Mouse (Mus musculus): ENCODE measurements at regions not wholly inside any gene's neighbourhood (a gene's known extent, or its start where the extent isn't known, plus 50 kb on each side); places are given as distances from the start of the nearest gene placed in this dataset.

DNA sequence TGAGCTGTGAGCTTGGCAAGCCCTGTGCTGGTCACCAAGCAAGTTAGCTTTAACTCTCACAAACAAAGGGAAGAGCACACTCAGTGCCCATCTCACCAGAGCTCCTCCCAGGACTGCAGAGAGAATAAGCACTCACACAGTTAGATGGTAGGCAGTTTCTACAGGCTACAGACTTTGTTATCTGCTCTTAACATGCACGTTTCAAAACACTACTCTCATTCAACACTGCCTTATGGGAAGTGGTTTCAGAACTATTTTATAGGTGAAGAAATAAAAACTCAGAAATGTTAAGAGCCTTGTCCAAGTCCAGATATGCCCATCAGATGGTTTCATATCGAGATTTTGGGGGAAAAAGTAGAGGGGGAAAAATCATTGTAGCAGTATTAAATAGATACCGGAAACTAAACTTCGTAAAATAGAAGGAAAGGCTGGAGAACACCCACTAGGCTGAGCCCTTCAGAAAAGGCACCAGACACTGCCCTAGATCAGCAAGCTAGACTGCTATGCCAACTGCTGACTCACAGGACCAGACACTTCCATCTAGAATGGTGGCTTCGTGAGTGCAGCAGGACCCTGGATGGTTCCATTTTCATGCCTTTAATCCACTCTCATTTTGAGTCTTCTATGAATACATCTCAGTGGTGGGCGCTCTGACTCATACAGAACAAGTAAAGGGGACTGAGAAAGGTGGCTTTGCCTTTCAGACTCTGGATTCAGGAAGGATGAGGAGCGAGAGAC lies 51.3 kb upstream of the Serbp1 start:
- no peak for DNase-seq (ENCODE audit: low read depth)

GRCm38 (mm10) chr6:67184662-67185061 lies 53.3 kb upstream of the Serbp1 start:
- DNase-seq (ENCODE audit: low read depth), result peak; percentile 63

GRCm38 (mm10) chr6:67183481-67184215 lies 54.3 kb upstream of the Serbp1 start:
- peak; percentile 31 for DNase-seq (ENCODE audit: low read depth)

- no peak for DNase-seq (ENCODE audit: low read depth)
These were observed 55.5 kb upstream of the Serbp1 start for GRCm38 (mm10) chr6:67182453-67182852.

- no peak for DNase-seq (ENCODE audit: low read depth)
These were observed 56.5 kb upstream of the Serbp1 start for GRCm38 (mm10) chr6:67181459-67181858.

DNA sequence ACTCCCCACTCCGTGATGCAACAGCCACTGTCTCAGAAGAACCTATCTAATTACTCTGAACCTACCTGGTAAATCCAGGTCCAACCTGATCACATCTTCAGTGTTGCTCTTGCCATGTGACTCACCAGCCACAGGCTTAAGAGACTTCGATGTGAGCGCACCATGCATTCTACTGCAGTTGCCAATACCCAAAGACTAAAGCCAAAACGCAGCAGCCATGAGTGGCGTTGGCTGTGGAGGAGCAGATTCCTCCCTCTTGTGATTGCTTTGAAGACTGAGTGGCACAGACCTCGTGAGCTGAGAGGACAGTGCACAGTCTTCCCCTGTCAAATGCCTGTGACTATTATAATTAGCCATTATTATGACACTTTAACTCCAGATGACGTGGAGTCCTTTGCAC lies 58.6 kb upstream of the Serbp1 start:
- no peak for DNase-seq (ENCODE audit: low read depth)

GRCm38 (mm10) chr6:67178531-67178930 lies 59.4 kb upstream of the Serbp1 start:
- no peak for DNase-seq (ENCODE audit: low read depth)

DNA sequence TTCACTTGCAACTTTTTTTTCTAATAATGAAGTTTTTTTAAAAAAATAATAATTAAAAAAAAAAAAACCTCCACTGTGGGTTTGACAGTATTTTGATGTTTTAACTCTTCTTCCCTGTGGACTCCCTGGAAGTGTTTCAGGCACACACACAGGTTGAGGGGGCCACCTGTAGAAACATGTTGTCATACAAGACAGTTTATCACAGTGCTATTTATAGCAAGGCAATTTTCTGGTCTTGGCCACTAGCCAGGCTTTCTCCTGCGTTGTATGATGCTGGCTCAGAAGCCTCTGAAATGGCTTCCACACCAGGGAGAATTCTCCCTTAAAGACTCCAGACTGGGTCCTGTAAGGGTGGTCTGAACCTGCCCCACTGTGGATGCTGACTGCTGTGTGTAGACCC lies 59.9 kb upstream of the Serbp1 start:
- no peak for DNase-seq (ENCODE audit: low read depth)

- no peak for DNase-seq (ENCODE audit: low read depth)
These were observed 67.4 kb upstream of the Serbp1 start for GRCm38 (mm10) chr6:67170674-67170946.

GRCm38 (mm10) chr6:67169873-67170673 lies 67.9 kb upstream of the Serbp1 start:
- DNase-seq (ENCODE audit: low read depth), result peak; percentile 76

DNA sequence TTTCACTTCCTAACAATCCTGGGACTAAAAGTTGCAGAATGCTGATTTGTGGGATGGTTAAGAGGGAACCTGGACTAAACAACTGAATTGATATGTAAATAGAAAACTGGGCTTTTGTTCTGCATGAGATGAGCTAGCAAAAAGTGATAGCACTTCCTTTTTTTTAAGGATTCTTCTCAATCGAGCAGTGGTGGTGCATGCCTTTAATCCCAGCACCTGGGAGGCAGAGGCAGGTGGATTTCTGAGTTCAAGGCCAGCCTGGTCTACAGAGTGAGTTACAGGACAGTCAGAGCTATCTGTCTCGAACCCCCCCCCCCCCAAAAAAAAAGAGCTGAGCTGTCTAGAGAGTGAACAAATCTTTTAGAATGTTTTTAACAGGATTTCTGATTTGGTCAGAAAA lies 69.2 kb upstream of the Serbp1 start:
- no peak for DNase-seq (ENCODE audit: low read depth)

DNA sequence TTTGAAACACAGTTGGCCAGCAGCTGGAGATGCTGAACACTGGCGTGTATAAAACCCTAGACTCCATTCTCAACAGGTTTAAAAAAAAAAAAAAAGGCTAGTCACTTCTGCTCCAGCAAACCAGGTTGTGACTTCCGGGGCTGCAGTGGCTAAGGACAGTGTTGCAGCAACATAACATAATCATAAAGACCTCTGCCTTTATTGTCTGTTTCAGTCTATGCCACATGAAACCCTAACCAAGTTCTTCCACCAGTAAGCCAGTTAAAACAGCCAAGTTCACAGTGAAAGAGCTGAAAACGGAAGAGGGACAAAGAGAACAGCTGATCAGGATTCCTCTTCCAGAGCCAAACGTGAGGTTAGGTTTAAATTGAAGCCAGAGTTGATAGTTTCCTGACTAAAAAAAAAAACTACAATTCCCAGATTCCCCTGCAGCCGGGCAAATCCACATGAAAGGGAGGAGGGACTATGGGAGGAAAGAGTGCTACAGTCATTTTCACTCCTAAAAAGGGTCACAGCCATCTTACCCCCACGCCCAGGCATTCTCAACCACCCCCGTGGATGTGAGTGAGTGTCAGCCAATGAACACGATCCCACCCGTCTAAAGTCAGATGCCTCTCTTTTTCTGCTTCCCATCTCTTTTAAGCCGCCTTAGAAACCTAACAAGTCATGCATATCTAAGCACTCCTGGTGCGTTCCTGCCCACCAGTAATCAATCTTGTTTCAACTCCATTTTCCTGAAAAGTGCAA lies 69.8 kb upstream of the Serbp1 start:
- DNase-seq (ENCODE audit: low read depth), result no peak

GRCm38 (mm10) chr6:67165091-67165490 lies 72.9 kb upstream of the Serbp1 start:
- no peak for DNase-seq (ENCODE audit: low read depth)

- no peak for DNase-seq (ENCODE audit: low read depth)
These were observed 74.0 kb upstream of the Serbp1 start for GRCm38 (mm10) chr6:67163947-67164346.

DNA sequence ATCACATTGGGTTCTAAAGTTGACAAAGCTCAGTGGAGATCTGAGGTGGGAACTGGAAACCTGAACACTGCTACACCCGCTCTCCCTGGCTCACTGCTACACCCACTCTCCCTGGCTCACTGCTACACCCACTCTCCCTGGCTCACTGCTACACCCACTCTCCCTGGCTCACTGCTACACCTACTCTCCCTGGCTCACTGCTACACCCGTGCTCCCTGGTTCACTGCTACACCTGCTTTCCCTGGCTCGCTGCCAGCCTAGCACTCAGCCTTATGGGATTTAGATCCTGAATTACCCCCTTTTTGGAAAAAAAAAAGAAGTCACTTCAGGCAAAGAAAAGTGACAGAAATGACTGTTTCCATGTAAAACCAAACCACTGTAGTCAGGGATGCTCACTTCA lies 75.2 kb upstream of the Serbp1 start:
- no peak for DNase-seq (ENCODE audit: low read depth)

DNA sequence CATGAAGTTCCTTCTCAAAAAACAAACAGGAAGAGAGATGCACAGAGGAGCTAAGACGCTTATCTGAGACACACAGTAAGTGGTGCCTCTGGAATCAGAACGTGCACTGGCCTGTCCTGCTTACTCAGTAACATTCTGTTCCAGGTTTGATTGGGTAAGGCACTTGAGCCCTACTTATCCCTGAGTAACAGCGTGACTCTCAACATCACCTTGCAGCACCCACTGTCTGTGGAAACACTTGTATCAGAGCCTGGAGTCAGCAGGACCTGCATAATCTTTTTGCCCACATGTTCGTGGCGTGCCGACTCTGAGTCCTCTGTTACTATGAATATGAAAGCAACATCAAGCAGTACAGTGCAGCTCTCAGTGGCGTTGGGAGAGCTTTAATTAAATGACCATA lies 76.4 kb upstream of the Serbp1 start:
- no peak for DNase-seq (ENCODE audit: low read depth)

DNA sequence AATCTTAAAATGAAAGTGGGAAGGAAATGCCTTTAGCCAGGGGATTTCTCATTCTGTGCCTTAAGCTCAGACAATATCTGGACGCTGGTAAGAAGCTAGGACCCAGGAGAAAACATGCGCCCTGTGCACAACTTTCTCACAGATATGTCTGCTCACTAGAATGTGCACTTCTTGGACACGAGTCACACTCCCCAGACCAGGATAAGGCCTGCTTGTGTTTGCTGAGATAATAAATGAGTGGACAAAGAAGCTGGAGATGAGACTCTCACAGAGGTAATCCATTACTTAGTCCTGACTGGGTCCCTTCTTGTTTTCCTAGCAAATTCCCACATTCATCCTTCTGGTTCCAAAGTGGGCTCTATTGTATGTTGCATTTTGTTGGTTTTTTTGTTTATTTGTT lies 77.4 kb upstream of the Serbp1 start:
- no peak for DNase-seq (ENCODE audit: low read depth)

GRCm38 (mm10) chr6:67159726-67160523 lies 78.1 kb upstream of the Serbp1 start:
- DNase-seq (ENCODE audit: low read depth), result no peak

DNA sequence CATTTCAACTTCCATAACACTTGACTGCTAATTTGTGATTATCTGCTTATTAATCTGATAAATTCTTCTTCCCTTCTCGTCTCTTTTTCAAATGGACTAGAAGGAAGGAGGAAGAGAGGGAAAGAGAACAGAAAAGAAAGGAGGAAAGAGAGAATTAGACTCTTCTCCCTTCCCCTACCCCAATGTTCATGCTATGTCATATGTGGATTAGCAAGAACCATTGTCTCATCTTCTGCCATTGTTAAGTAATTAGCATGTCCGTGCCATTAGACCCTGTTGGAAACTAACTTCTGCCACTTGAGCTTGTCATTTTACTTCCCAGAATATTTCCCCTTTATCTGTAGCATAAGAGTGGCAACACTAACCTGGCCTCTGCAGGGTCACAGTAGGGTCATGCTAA lies 78.8 kb upstream of the Serbp1 start:
- DNase-seq (ENCODE audit: low read depth), result no peak

GRCm38 (mm10) chr6:67158765-67159164 lies 79.2 kb upstream of the Serbp1 start:
- DNase-seq (ENCODE audit: low read depth), result peak; percentile 96

DNA sequence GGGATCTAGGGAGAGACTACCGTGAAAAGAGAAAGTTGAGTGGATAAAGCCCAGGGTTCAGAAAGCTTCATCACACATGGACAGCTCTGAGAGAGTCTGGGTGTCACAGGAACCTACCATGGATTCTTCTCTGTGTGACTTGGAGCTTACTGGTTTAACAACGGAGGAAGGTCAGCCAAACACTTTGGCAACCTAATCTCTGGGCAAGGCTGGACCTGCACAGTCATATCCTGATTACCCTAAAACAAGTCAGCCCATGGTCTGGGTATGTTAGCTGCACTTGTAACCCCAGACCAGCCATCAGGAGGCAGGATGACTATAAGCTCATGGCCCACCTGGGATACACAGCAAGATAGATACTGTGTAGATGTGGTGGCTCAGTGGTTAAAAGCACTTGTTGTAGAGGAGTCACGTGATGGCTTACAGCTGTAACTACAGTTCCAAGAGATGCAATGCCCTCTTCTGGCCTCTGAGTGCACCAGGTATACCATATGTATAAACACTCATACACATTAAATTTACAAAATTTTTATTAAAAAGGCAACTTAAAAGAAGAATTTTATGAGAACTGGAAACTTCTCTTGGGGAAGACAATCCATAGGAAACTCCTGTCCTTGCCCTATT lies 85.0 kb upstream of the Serbp1 start:
- DNase-seq (ENCODE audit: low read depth), result no peak

Measured in induced T-regulatory cell, adult 2 months (primary cell).